Comparison of ENCODE assay signal across 9 mouse cellular contexts in genomic region chr1:154102871-154103596, GRCm38 (mm10).
DNase-seq lines count a peak whose midpoint lies in the region; ATAC-seq lines count a peak whose summit lies in the region.
"Had no signal": no experiment of that assay in that cellular context is flagged by ENCODE, and none has a peak within 500 bp of the region (broad histone marks: within the 10 kb centered on the region; RNA-seq: fewer than 3 reads in every experiment).

No protein-coding gene starts in this region.

- H3K9ac ChIP-seq in heart, embryonic 12.5 days, result no peak overlapping the region
- no peak overlapping the region for H3K9ac ChIP-seq in neural tube, embryonic 13.5 days

- ATAC-seq in heart, embryonic 12.5 days (ENCODE audit: insufficient number of reproducible peaks, low FRiP score), result peak; percentile 45; the same call in 1 of the 2 replicates
- peak; percentile 87 for ATAC-seq in neural tube, embryonic 13.5 days (ENCODE audit: low read depth)

- no peak overlapping the region for H3K4me2 ChIP-seq in heart, embryonic 12.5 days
- H3K4me2 ChIP-seq in neural tube, embryonic 13.5 days, result 0 out of 2 replicates have a peak overlapping the region, but pooled peaks have one; percentile 11

- H3K27ac ChIP-seq in heart, embryonic 12.5 days (ENCODE audit: poor library complexity, severe bottlenecking), result 0 out of 2 replicates have a peak overlapping the region, but pooled peaks have one; percentile 1
- peak overlapping the region; percentile 47 for H3K27ac ChIP-seq in neural tube, embryonic 13.5 days (replicated peaks)

- peak; percentile 75 for DNase-seq in ovary, adult 18-20 months (ENCODE audit: low spot score)
- DNase-seq in ovary, postnatal 10 days (ENCODE audit: low spot score), result no peak
- DNase-seq in embryo, embryonic 11 days, result peak; percentile 21
- peak; percentile 62 for DNase-seq in kidney, adult 9 months
- DNase-seq in left cerebral cortex, postnatal 25 days (ENCODE audit: low spot score in 2 of 2), result peak; percentile 71 to 88
- DNase-seq in thymus, postnatal 4 days, result no peak

- peaks cover 9% of the 10 kb centered on the region; the same call in 1 of the 2 replicates for H3K4me1 ChIP-seq in heart, embryonic 12.5 days (replicated peaks)
- peaks cover 17% of the 10 kb centered on the region for H3K4me1 ChIP-seq in neural tube, embryonic 13.5 days (replicated peaks)

- no peaks in the 10 kb centered on the region for H3K36me3 ChIP-seq in heart, embryonic 12.5 days
- no peaks in the 10 kb centered on the region for H3K36me3 ChIP-seq in neural tube, embryonic 13.5 days

- intact Hi-C loops in left cerebral cortex, postnatal 25 days (cut with DNase I), result loop anchor here (2.0 kb wide), 1 partner anchor 54 kb away; no protein-coding TSS in a partner anchor

- 58% methylated on average over 15 of the region's 15 CpGs for WGBS in heart, embryonic 12.5 days
- 27% methylated on average over 15 of the region's 15 CpGs for WGBS in neural tube, embryonic 13.5 days

- no peak overlapping the region for H3K4me3 ChIP-seq in heart, embryonic 12.5 days
- H3K4me3 ChIP-seq in neural tube, embryonic 13.5 days, result no peak overlapping the region
- H3K4me3 ChIP-seq: erythroblast, embryonic 14.5 days had no signal

- no peaks in the 10 kb centered on the region for H3K27me3 ChIP-seq in heart, embryonic 12.5 days (replicated peaks)
- no peaks in the 10 kb centered on the region for H3K27me3 ChIP-seq in neural tube, embryonic 13.5 days

- H3K9me3 ChIP-seq in heart, embryonic 12.5 days (replicated peaks), result no peaks in the 10 kb centered on the region
- no peaks in the 10 kb centered on the region for H3K9me3 ChIP-seq in neural tube, embryonic 13.5 days

Comparison
In these comparisons a context has a peak if more than half of its experiments do, and no peak if none do; other contexts are left out.
1. DNase-seq: peak in ovary, adult 18-20 months (single experiment), embryo, embryonic 11 days (single experiment), kidney, adult 9 months (single experiment) and left cerebral cortex, postnatal 25 days (2 of 2); none in ovary, postnatal 10 days (single experiment) and thymus, postnatal 4 days (single experiment).